Mouse (Mus musculus): ENCODE measurements around the gene H2-T22.

DNA sequence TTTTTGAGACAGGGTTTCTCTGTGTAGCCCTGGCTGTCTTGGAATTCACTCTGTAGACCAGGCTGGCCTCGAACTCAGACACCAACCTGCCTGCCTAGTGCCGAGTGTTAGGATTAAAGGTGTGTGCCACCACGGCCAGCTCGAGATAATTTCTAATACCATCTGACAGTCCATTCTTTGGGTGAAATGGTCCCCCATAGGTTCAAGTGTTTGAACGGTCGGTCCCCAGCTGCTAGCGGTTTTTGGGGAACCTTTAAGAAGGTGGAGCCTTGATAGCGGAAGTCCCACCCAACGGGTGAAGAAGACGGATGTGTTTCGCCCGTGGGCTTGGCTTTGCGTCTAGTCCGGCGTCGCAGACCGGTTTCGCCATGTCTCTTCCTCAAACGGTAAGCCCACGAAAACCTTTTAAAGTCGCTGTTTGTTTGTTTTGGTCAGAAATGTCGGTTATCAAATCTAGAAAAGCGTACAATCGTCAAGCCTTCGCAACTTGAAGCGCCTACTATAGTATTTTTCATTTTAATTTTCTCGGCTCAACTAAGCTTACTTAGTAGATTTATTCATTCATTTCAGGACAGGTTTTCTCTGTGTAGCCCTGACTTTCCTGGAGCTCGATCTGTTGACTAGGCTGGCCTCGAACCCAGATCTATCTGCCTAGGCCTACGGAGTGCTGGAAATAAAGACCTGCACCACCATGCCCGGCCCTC lies 48.2 kb downstream of the H2-T22 start:
- TF ChIP-seq EP300 (IDR thresholded peaks at IDR 0.05; ENCODE audit: insufficient read depth, low read depth, low read length) (peak; percentile 80), CTCF (IDR thresholded peaks at IDR 0.05) (no peak), POLR2A (IDR thresholded peaks at IDR 0.05; ENCODE audit: insufficient read depth, low read depth, low read length) (peak; percentile 96)
